In the genomic region with DNA sequence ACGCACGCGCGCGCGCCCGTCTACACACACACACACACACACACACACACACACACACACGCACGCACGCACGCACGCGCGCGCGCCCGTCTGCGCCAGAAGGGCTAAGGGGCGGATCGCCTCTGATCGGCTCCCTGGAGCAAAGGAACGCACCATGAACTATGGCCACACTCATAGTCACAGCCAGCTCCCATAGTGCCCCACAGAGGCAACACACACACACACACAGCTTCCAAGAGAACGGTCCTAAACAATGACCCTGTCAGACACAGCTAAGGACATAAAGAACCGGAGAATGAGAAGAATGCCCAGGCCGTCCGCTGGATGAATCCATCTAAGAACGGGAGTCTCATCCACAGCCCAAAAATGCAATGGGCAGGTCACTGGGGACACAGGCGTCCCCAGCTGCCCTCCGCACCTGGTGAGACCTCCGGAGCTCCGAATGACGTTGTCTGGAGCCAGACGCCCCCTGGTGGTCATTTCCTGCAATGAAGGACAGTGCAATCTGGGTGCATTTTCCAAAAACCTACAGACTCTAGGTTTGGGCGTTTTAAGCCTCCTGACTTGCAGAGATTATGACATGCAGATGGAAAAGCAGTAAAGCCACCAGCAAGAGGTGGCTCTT, we compare ENCODE assay signal across 8 mouse cellular contexts. TPM values are rescaled to one million over a fixed set of nuclear protein-coding genes. Genes with fewer than 3 reads are reported as not detected.
A peak's percentile ranks its signal among the peaks of the same experiment; 100 is the strongest.
DNase-seq lines count a peak whose midpoint lies in the region; ATAC-seq and TF ChIP-seq lines count a peak whose summit lies in the region.

No protein-coding gene starts in this region.

- 51% methylated on average over 34 of the region's 34 CpGs for WGBS in forebrain, embryonic 16.5 days

- peaks cover 59% of the 10 kb centered on the region for H3K4me1 ChIP-seq in G1E (ENCODE audit: insufficient read depth, low read depth, low read length)
- peaks cover 20% of the 10 kb centered on the region for H3K4me1 ChIP-seq in forebrain, embryonic 16.5 days (replicated peaks; ENCODE audit: control insufficient read depth, insufficient read depth, low read length)

- no peak for ATAC-seq in G1E (ENCODE audit: extremely low read depth, insufficient number of reproducible peaks, low FRiP score, poor library complexity, severe bottlenecking)
- ATAC-seq in cerebellum, adult (ENCODE audit: insufficient number of reproducible peaks, low FRiP score, low TSS enrichment): peak; percentile 45; the same call in 1 of the 2 replicates
- peak; percentile 55 for ATAC-seq in forebrain, embryonic 16.5 days

- H3K9me3 ChIP-seq in G1E (replicated peaks): no peaks in the 10 kb centered on the region
- no peaks in the 10 kb centered on the region for H3K9me3 ChIP-seq in forebrain, embryonic 16.5 days (ENCODE audit: control insufficient read depth, low read length)

- H3K4me3 ChIP-seq in G1E (ENCODE audit: low read depth, low read length): no peak overlapping the region
- H3K4me3 ChIP-seq in forebrain, embryonic 16.5 days (replicated peaks; ENCODE audit: low read length): 0 out of 2 replicates have a peak overlapping the region, but pooled peaks have one; percentile 5

- H3K4me2 ChIP-seq in forebrain, embryonic 16.5 days (ENCODE audit: low read length): peak overlapping the region; percentile 35

- H3K9ac ChIP-seq in forebrain, embryonic 16.5 days (replicated peaks; ENCODE audit: low read depth, low read length): no peak overlapping the region

- H3K27ac ChIP-seq in forebrain, embryonic 16.5 days (ENCODE audit: low read length): peak overlapping the region; percentile 42

- no peaks in the 10 kb centered on the region for H3K27me3 ChIP-seq in G1E (ENCODE audit: insufficient read depth, low read length)
- no peaks in the 10 kb centered on the region for H3K27me3 ChIP-seq in forebrain, embryonic 16.5 days (replicated peaks; ENCODE audit: control insufficient read depth, insufficient read depth, low read length)

- intact Hi-C loops in heart, postnatal 36 days (cut with DNase I): loop anchor here (1.0 kb wide), 1 partner anchor 24 kb away; no protein-coding TSS in a partner anchor

- peaks cover 94% of the 10 kb centered on the region for H3K36me3 ChIP-seq in G1E (replicated peaks)
- H3K36me3 ChIP-seq in forebrain, embryonic 16.5 days (ENCODE audit: control insufficient read depth, insufficient read depth): peaks cover 32% of the 10 kb centered on the region

- peak; percentile 88 for TF ChIP-seq CTCF in G1E (IDR thresholded peaks at IDR 0.05; ENCODE audit: low read depth, low read length)

- DNase-seq in G1E (ENCODE audit: low spot score): peak; percentile 58
- DNase-seq in heart, postnatal 36 days: peak; percentile 87 to 88
- DNase-seq in layer of hippocampus, postnatal 25 days (ENCODE audit: extremely low spot score in 1 of 2, low spot score in 1 of 2): peak; percentile 83 to 89
- peak; percentile 89 for DNase-seq in lung, postnatal 36 days
- peak; percentile 84 for DNase-seq in right cerebral cortex, adult 18-20 months
- DNase-seq in urinary bladder, postnatal 25 days (ENCODE audit: low spot score): peak; percentile 78

RNA-seq across cellular contexts. Expression of a gene that starts 25.3 kb away (rescaled TPM):
- total RNA-seq in G1E (2014; fragmentation: Nextera tagmentation) (not detected in 2 replicates), G1E (2017) (not detected in 2 replicates)
- 0.19 TPM in 1 of 2 replicates, not detected in the other for polyA plus RNA-seq in G1E (2012)
- polyA plus RNA-seq in forebrain, embryonic 16.5 days (2015; fragmentation: Nextera tagmentation; extraction: Ambion mirVana): 3.2 and 4.7 TPM in 2 replicates
- total RNA-seq in heart, postnatal 36 days (2021): under 1 TPM; 0.80 to 0.95 TPM
- total RNA-seq in layer of hippocampus, postnatal 25 days (2021): 1 to 10 TPM; 2.6 to 3.0 TPM

RNA-seq across cellular contexts. Expression of a gene that starts 26.6 kb away (rescaled TPM):
- 8.5 and 9.7 TPM in 2 replicates for total RNA-seq in G1E (2014; fragmentation: Nextera tagmentation)
- total RNA-seq in G1E (2017): 5.7 and 7.3 TPM in 2 replicates
- 14.6 and 19.0 TPM in 2 replicates for polyA plus RNA-seq in G1E (2012)
- 40.1 and 41.8 TPM in 2 replicates for polyA plus RNA-seq in forebrain, embryonic 16.5 days (2015; fragmentation: Nextera tagmentation; extraction: Ambion mirVana)
- total RNA-seq in heart, postnatal 36 days (2021): 10 to 100 TPM in 1 of 2 experiments, 1 to 10 TPM in 1; 9.5 to 11.0 TPM
- 10 to 100 TPM; 16.5 to 20.4 TPM for total RNA-seq in layer of hippocampus, postnatal 25 days (2021)

RNA-seq across cellular contexts. Expression of a gene that starts 39.2 kb away (rescaled TPM):
- total RNA-seq in G1E (2014; fragmentation: Nextera tagmentation): 106 and 132 TPM in 2 replicates
- total RNA-seq in G1E (2017): 197 and 232 TPM in 2 replicates
- 257 and 291 TPM in 2 replicates for polyA plus RNA-seq in G1E (2012)
- polyA plus RNA-seq in forebrain, embryonic 16.5 days (2015; fragmentation: Nextera tagmentation; extraction: Ambion mirVana): 214 and 231 TPM in 2 replicates
- total RNA-seq in heart, postnatal 36 days (2021): 100 to 1,000 TPM; 231 to 232 TPM
- 100 to 1,000 TPM; 140 to 152 TPM for total RNA-seq in layer of hippocampus, postnatal 25 days (2021)

RNA-seq across cellular contexts. Expression of a gene that starts 46.8 kb away (rescaled TPM):
- total RNA-seq in G1E (2014; fragmentation: Nextera tagmentation) (14.1 and 20.1 TPM in 2 replicates), G1E (2017) (7.0 and 13.2 TPM in 2 replicates)
- polyA plus RNA-seq in G1E (2012): 58.7 and 87.4 TPM in 2 replicates
- polyA plus RNA-seq in forebrain, embryonic 16.5 days (2015; fragmentation: Nextera tagmentation; extraction: Ambion mirVana): 46.5 and 57.1 TPM in 2 replicates
- 10 to 100 TPM; 10.1 to 12.3 TPM for total RNA-seq in heart, postnatal 36 days (2021)
- 10 to 100 TPM; 18.4 to 20.6 TPM for total RNA-seq in layer of hippocampus, postnatal 25 days (2021)

RNA-seq across cellular contexts. Expression of a gene that starts 59.9 kb away (rescaled TPM):
- 71.8 and 73.7 TPM in 2 replicates for total RNA-seq in G1E (2014; fragmentation: Nextera tagmentation)
- total RNA-seq in G1E (2017): 11.3 and 12.9 TPM in 2 replicates
- polyA plus RNA-seq in G1E (2012): 11.1 and 17.1 TPM in 2 replicates
- polyA plus RNA-seq in forebrain, embryonic 16.5 days (2015; fragmentation: Nextera tagmentation; extraction: Ambion mirVana): 26.8 and 31.0 TPM in 2 replicates
- total RNA-seq in heart, postnatal 36 days (2021): 10 to 100 TPM in 1 of 2 experiments, 1 to 10 TPM in 1; 7.5 to 11.0 TPM
- total RNA-seq in layer of hippocampus, postnatal 25 days (2021): 10 to 100 TPM; 24.2 to 25.5 TPM
